20 mouse cellular contexts compared by ENCODE assay signal in genomic region chr8:119300335-119300734, GRCm38 (mm10). TPM values are rescaled to one million over a fixed set of nuclear protein-coding genes. Genes with fewer than 3 reads are reported as not detected.
DNase-seq lines count a peak whose midpoint lies in the region; TF ChIP-seq lines count a peak whose summit lies in the region.
"Had no signal": no experiment of that assay in that cellular context is flagged by ENCODE, and none has a peak within 500 bp of the region (broad histone marks: within the 10 kb centered on the region; RNA-seq: fewer than 3 reads in every experiment).

No protein-coding gene starts in this region.

- H3K36me3 ChIP-seq in thymus, adult 2 months (ENCODE audit: control insufficient read depth, insufficient read depth, low read length): no peaks in the 10 kb centered on the region
- H3K36me3 ChIP-seq: embryonic facial prominence, embryonic 15.5 days; hindbrain, embryonic 10.5 days; midbrain, embryonic 15.5 days; neural tube, embryonic 15.5 days had no signal

- H3K4me1 ChIP-seq in thymus, adult 2 months (replicated peaks; ENCODE audit: control insufficient read depth, insufficient read depth, low read length): no peaks in the 10 kb centered on the region
- H3K4me1 ChIP-seq: embryonic facial prominence, embryonic 15.5 days; hindbrain, embryonic 10.5 days; megakaryocyte, embryonic 14.5 days; midbrain, embryonic 15.5 days; neural tube, embryonic 15.5 days had no signal

- DNase-seq in layer of hippocampus, adult 2 months (ENCODE audit: low spot score in 2 of 2): no peak
- no peak for DNase-seq in layer of hippocampus, postnatal 36 days
- DNase-seq in thymus, adult 2 months: no peak
- no peak for DNase-seq in thymus, postnatal 25 days
- DNase-seq in R1 (ENCODE audit: low read depth, low spot score): peak; percentile 28
- no peak for DNase-seq in heart, adult 8-10 months (ENCODE audit: low spot score)
- DNase-seq in urinary bladder, postnatal 4 days (ENCODE audit: low spot score in 2 of 2): no peak
- DNase-seq: adrenal gland, postnatal 10 days; cerebellum, adult 11 months; cerebellum, postnatal 14 days; embryo, embryonic 11 days; kidney, adult 8-10 months; kidney, postnatal 36 days; layer of hippocampus, adult 9-11 months; spleen, adult 18-20 months had no signal

- no peak overlapping the region for H3K27ac ChIP-seq in layer of hippocampus, adult 2 months
- H3K27ac ChIP-seq in thymus, adult 2 months (ENCODE audit: control insufficient read depth, insufficient read depth, low read length): no peak overlapping the region
- H3K27ac ChIP-seq: embryonic facial prominence, embryonic 15.5 days; hindbrain, embryonic 10.5 days; midbrain, embryonic 15.5 days; neural tube, embryonic 15.5 days had no signal

- H3K27me3 ChIP-seq in thymus, adult 2 months (ENCODE audit: control insufficient read depth, insufficient read depth, low read length): no peaks in the 10 kb centered on the region
- H3K27me3 ChIP-seq: embryonic facial prominence, embryonic 15.5 days; megakaryocyte, embryonic 14.5 days; midbrain, embryonic 15.5 days; neural tube, embryonic 15.5 days had no signal

- no peak for TF ChIP-seq POLR2A in thymus, adult 2 months (IDR thresholded peaks at IDR 0.05; ENCODE audit: control insufficient read depth, extremely low read depth, insufficient read depth, low read length, poor library complexity)

- peak; percentile 50 for TF ChIP-seq CTCF in layer of hippocampus, adult 2 months (conservative IDR thresholded peaks at IDR 0.05)
- 0 out of 2 replicates have a peak, but pooled peaks have one; percentile 30 for TF ChIP-seq CTCF in thymus, adult 2 months (IDR thresholded peaks at IDR 0.05; ENCODE audit: borderline replicate concordance, control insufficient read depth, extremely low read depth, insufficient read depth, low read length, poor library complexity)

- no peak overlapping the region for H3K4me3 ChIP-seq in layer of hippocampus, adult 2 months
- H3K4me3 ChIP-seq in thymus, adult 2 months (ENCODE audit: control insufficient read depth, insufficient read depth, low read length): no peak overlapping the region
- H3K4me3 ChIP-seq: embryonic facial prominence, embryonic 15.5 days; hindbrain, embryonic 10.5 days; midbrain, embryonic 15.5 days; neural tube, embryonic 15.5 days had no signal

- 91% methylated on average over 5 of the region's 5 CpGs for WGBS in thymus, adult 2 months

RNA-seq across cellular contexts. Expression of gene Hsbp1, which starts 44.0 kb away (rescaled TPM):
- 100 to 1,000 TPM; 315 to 337 TPM for total RNA-seq in layer of hippocampus, adult 2 months (2021)
- 100 to 1,000 TPM; 346 to 354 TPM for total RNA-seq in layer of hippocampus, postnatal 36 days (2021)
- polyA plus RNA-seq in thymus, adult 2 months (2012; rRNA removed): 98.3 and 103 TPM in 2 replicates
- total RNA-seq in heart, adult 8-10 months (2022): 100 to 1,000 TPM; 154 to 167 (median 157) TPM
